Mouse (Mus musculus) embryonic facial prominence, embryonic 11.5 days (tissue): Measurements from ENCODE around the gene Ankdd1a. TPM values are rescaled to one million over a fixed set of nuclear protein-coding genes. Genes with fewer than 3 reads are reported as not detected.

ENCODE experiments used
- ATAC-seq: fragments of 200-750 bp; cut with Nextera tagmentation; replicated peaks from 2 replicates; pipeline ENCODE4 v1.8.0; 2017; ENCODE audit warnings: low read depth; ENCODE audit not compliant: insufficient number of reproducible peaks, low FRiP score, low TSS enrichment
- DNase-seq: peaks from one replicate; pipeline ENCODE4 v3.0.0-alpha.2; 2015; ENCODE audit warnings: low spot score
- H3K27ac ChIP-seq: fragments of 300-500 bp; sonication (generic); replicated peaks from 2 replicates; pipeline ENCODE4 v1.5.1; 2014; ENCODE audit warnings: mild to moderate bottlenecking, low read depth, low read length, control low read depth
- H3K27me3 ChIP-seq: fragments of 300-500 bp; sonication (generic); 2 replicates; pipeline ENCODE4 v1.6.1; 2014; ENCODE audit warnings: mild to moderate bottlenecking, low read length, moderate library complexity, mixed read lengths; ENCODE audit not compliant: control insufficient read depth, insufficient read depth
- H3K36me3 ChIP-seq: fragments of 300-500 bp; sonication (generic); replicated peaks from 2 replicates; pipeline ENCODE4 v1.6.1; 2014; ENCODE audit warnings: low read depth, mild to moderate bottlenecking, low read length, moderate library complexity, mixed read lengths; ENCODE audit not compliant: control insufficient read depth, insufficient read depth
- H3K4me1 ChIP-seq: fragments of 300-500 bp; sonication (generic); 2 replicates; pipeline ENCODE4 v1.6.1; 2014; ENCODE audit warnings: low read length, mixed read lengths; ENCODE audit not compliant: control insufficient read depth, insufficient read depth
- H3K4me2 ChIP-seq: fragments of 300-500 bp; sonication (generic); 2 replicates; pipeline ENCODE4 v1.6.1; 2014; ENCODE audit warnings: low read depth, mild to moderate bottlenecking, control low read depth, low read length, moderate library complexity
- H3K4me3 ChIP-seq: fragments of 300-500 bp; sonication (generic); 2 replicates; pipeline ENCODE4 v1.5.1; 2014; ENCODE audit warnings: low read depth, low read length, control low read depth
- H3K9ac ChIP-seq: fragments of 300-500 bp; sonication (generic); replicated peaks from 2 replicates; pipeline ENCODE4 v1.6.1; 2014; ENCODE audit warnings: mild to moderate bottlenecking, control low read depth, low read length
- H3K9me3 ChIP-seq: fragments of 300-500 bp; sonication (generic); replicated peaks from 2 replicates; pipeline ENCODE4 v1.6.1; 2016; ENCODE audit warnings: mild to moderate bottlenecking, low read length, inconsistent platforms, mixed read lengths; ENCODE audit not compliant: control insufficient read depth
- WGBS: fragments of 180-500 bp; shearing (Covaris S2); extraction: QIAGEN DNeasy Blood & Tissue Kit; methylation state at CpG from one replicate; pipeline ENCODE4 v1.1.7; 2014; 5-methylcytosine and 5-hydroxymethylcytosine counted together
- polyA plus RNA-seq: library from polyadenylated mRNA; unstranded; fragments of >200 nt; fragmentation: Nextera tagmentation; extraction: Ambion mirVana; gene quantifications from 2 replicates; pipeline ENCODE4 v1.2.1, GENCODE M21; 2014

Ankdd1a gene
- polyA plus RNA-seq, 1 experiment from 2014 or later = not detected

GRCm38 (mm10) chr9:65480071-65480470 is 39.9 kb downstream of the Ankdd1a start:
- DNase-seq = no peak
- ATAC-seq = no peak
- 82% methylated on average over 5 of the region's 5 CpGs for WGBS
- H3K36me3 ChIP-seq = peaks cover 6% of the 10 kb centered on the region
- H3K9ac ChIP-seq = no peak overlapping the region
- no peaks in the 10 kb centered on the region for H3K9me3 ChIP-seq
- no peak overlapping the region for H3K4me2 ChIP-seq
- H3K27me3 ChIP-seq = no peaks in the 10 kb centered on the region
- no peaks in the 10 kb centered on the region for H3K4me1 ChIP-seq
- no peak overlapping the region for H3K27ac ChIP-seq
- no peak overlapping the region for H3K4me3 ChIP-seq

GRCm38 (mm10) chr9:65479158-65479557 is 40.8 kb downstream of the Ankdd1a start:
- 81% methylated on average over 8 of the region's 8 CpGs for WGBS
- DNase-seq (no peak), ATAC-seq (no peak)
- H3K4me3 ChIP-seq = no peak overlapping the region
- no peak overlapping the region for H3K4me2 ChIP-seq
- no peaks in the 10 kb centered on the region for H3K9me3 ChIP-seq
- H3K27ac ChIP-seq = no peak overlapping the region
- peaks cover 2% of the 10 kb centered on the region for H3K36me3 ChIP-seq
- no peaks in the 10 kb centered on the region for H3K27me3 ChIP-seq
- H3K4me1 ChIP-seq = no peaks in the 10 kb centered on the region
- no peak overlapping the region for H3K9ac ChIP-seq

- Histone ChIP-seq H3K27me3 (no peaks in the 10 kb centered on the region), H3K4me1 (peaks cover under 1% of the 10 kb centered on the region), H3K4me3 (no peak overlapping the region), H3K9ac (no peak overlapping the region), H3K4me2 (no peak overlapping the region), H3K27ac (no peak overlapping the region), H3K36me3 (no peaks in the 10 kb centered on the region), H3K9me3 (no peaks in the 10 kb centered on the region)
- ATAC-seq (no peak), DNase-seq (no peak)
- WGBS = 84% methylated on average over 4 of the region's 4 CpGs
Observed at GRCm38 (mm10) chr9:65472769-65473168, 47.2 kb downstream of the Ankdd1a start.

- no peak overlapping the region for H3K9ac ChIP-seq
- H3K9me3 ChIP-seq = no peaks in the 10 kb centered on the region
- DNase-seq (peak; percentile 39), ATAC-seq (no peak)
- no peaks in the 10 kb centered on the region; the same call in 1 of the 2 replicates for H3K36me3 ChIP-seq
- H3K4me3 ChIP-seq = no peak overlapping the region
- H3K4me1 ChIP-seq = peaks cover 2% of the 10 kb centered on the region
- no peak overlapping the region for H3K4me2 ChIP-seq
- H3K27me3 ChIP-seq = no peaks in the 10 kb centered on the region
- 24% methylated on average over 11 of the region's 11 CpGs for WGBS
- H3K27ac ChIP-seq = no peak overlapping the region
Observed at GRCm38 (mm10) chr9:65467686-65468085, 52.3 kb downstream of the Ankdd1a start.

GRCm38 (mm10) chr9:65465241-65465640 is 54.8 kb downstream of the Ankdd1a start:
- Histone ChIP-seq H3K4me1 (peaks cover 2% of the 10 kb centered on the region), H3K4me3 (no peak overlapping the region), H3K27ac (no peak overlapping the region), H3K4me2 (no peak overlapping the region), H3K27me3 (no peaks in the 10 kb centered on the region), H3K9ac (no peak overlapping the region), H3K9me3 (no peaks in the 10 kb centered on the region), H3K36me3 (no peaks in the 10 kb centered on the region; the same call in 1 of the 2 replicates)
- 91% methylated on average over 2 of the region's 2 CpGs for WGBS
- no peak for DNase-seq
- no peak for ATAC-seq

- Histone ChIP-seq H3K4me1 (peaks cover 2% of the 10 kb centered on the region), H3K4me2 (no peak overlapping the region), H3K9me3 (no peaks in the 10 kb centered on the region), H3K9ac (no peak overlapping the region), H3K27ac (no peak overlapping the region), H3K36me3 (no peaks in the 10 kb centered on the region; the same call in 1 of the 2 replicates), H3K4me3 (no peak overlapping the region), H3K27me3 (no peaks in the 10 kb centered on the region)
- WGBS = 93% methylated on average over 6 of the region's 6 CpGs
- no peak for DNase-seq
- no peak for ATAC-seq
Observed at GRCm38 (mm10) chr9:65464161-65464560, 55.8 kb downstream of the Ankdd1a start.

- DNase-seq = no peak
- H3K36me3 ChIP-seq = no peaks in the 10 kb centered on the region; the same call in 1 of the 2 replicates
- no peak overlapping the region for H3K4me2 ChIP-seq
- H3K9me3 ChIP-seq = no peaks in the 10 kb centered on the region
- H3K4me1 ChIP-seq = no peaks in the 10 kb centered on the region; the same call in 1 of the 2 replicates
- no peak overlapping the region for H3K4me3 ChIP-seq
- ATAC-seq = no peak
- no peak overlapping the region for H3K27ac ChIP-seq
- 79% methylated on average over 5 of the region's 5 CpGs for WGBS
- H3K27me3 ChIP-seq = no peaks in the 10 kb centered on the region
- H3K9ac ChIP-seq = no peak overlapping the region
Observed at GRCm38 (mm10) chr9:65462544-65462943, 57.4 kb downstream of the Ankdd1a start.

GRCm38 (mm10) chr9:65460732-65461442 is 59.1 kb downstream of the Ankdd1a start, which contains the start of gene Spg21:
Gene Spg21 (plus strand): TSS chr9:65460947.
- peak within 1 kb of the TSS; percentile 80 for H3K9ac ChIP-seq
- ATAC-seq = peak; percentile 95
- H3K36me3 ChIP-seq = no peaks in the 10 kb centered on the region; the same call in 1 of the 2 replicates
- peak within 1 kb of the TSS; percentile 64 for H3K27ac ChIP-seq
- H3K9me3 ChIP-seq = no peaks in the 10 kb centered on the region
- H3K27me3 ChIP-seq = no peaks in the 10 kb centered on the region
- no peaks in the 10 kb centered on the region for H3K4me1 ChIP-seq
- under 1% methylated on average over 53 of the region's 53 CpGs for WGBS
- peak within 1 kb of the TSS; percentile 47 for H3K4me2 ChIP-seq
- DNase-seq = peak; percentile 96
- peak within 1 kb of the TSS; percentile 84 for H3K4me3 ChIP-seq
